Mouse (Mus musculus): ENCODE measurements around the gene Evc2. TPM values are rescaled to one million over a fixed set of nuclear protein-coding genes. Genes with fewer than 3 reads are reported as not detected.

Gene Evc2
- polyA plus RNA-seq, 1 experiment from 2014 or later = 5.0 TPM

DNA sequence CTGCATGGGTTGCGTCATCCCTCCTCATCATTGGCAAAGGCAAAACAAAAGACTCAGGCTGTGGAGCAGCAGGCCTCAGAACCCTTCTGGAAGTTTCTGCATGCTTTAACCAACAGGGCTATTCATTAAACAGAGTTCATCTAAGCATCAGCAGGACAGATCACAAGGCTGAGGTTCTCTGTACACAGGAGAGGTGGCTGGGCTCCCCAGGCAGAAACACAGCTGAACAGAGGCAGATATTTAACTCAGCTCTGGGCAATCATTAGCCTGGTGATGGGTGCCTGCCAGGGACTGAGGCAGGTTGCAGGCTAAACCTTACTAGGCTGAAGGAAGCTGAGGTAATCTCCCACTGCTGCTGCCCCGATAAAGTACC lies 7.2 kb upstream of the Evc2 start:
- Histone ChIP-seq H3K4me2 (no peak overlapping the region), H3K4me1 (replicated peaks) (peaks cover 2% of the 10 kb centered on the region), H3K27me3 (no peaks in the 10 kb centered on the region), H3K36me3 (no peaks in the 10 kb centered on the region), H3K27ac (replicated peaks) (no peak overlapping the region), H3K9ac (no peak overlapping the region), H3K4me3 (no peak overlapping the region), H3K9me3 (no peaks in the 10 kb centered on the region)
- no peak for ATAC-seq (ENCODE audit: low FRiP score, low read depth)
- WGBS = 94% methylated on average over 2 of the region's 2 CpGs

DNA sequence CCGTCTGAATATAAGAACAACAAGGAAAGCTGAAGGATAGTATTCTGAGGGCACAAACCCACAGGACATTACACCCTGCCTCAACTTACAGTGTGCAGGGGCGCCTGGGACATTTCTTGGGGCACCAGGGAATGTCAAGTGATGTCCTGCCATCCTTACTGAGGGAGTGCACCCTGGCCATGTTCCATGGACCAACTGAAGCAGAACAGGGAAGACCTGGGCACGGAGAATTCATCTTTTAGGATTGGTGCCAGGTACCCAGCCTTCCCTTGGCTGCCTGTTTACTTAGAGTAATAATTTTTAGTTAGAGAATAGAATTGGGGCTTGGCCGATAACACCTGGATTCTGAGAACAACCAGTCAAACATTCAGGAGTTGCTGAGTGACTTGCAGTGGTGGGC lies 6.2 kb upstream of the Evc2 start:
- WGBS = 82% methylated on average over 4 of the region's 4 CpGs
- Histone ChIP-seq H3K4me1 (replicated peaks) (peaks cover 11% of the 10 kb centered on the region), H3K4me3 (no peak overlapping the region), H3K9me3 (no peaks in the 10 kb centered on the region), H3K36me3 (no peaks in the 10 kb centered on the region), H3K9ac (no peak overlapping the region), H3K27ac (replicated peaks) (no peak overlapping the region), H3K27me3 (no peaks in the 10 kb centered on the region), H3K4me2 (no peak overlapping the region)
- no peak for ATAC-seq (ENCODE audit: low FRiP score, low read depth)

DNA sequence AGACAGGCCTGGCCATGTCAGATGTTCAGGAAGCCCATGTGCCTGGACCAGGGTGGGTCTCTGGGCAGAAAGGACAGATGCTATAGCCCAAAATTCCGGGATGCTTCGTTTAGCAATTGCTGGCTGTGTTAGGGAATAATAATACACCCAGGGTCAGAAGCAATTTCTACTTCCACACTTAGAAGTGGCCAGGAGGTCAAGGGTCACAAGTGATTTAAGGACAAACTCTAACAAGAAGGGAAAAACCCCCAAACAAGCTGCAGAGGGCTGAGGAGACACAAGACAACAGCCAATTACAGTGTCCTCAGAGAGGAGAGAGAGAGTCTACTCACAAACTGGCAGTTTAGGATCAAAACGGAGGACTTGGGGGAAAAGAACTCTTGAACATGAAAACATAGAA lies 3.2 kb upstream of the Evc2 start:
- no peak overlapping the region for H3K9ac ChIP-seq
- peaks cover 34% of the 10 kb centered on the region for H3K4me1 ChIP-seq (replicated peaks)
- H3K4me2 ChIP-seq = no peak overlapping the region
- no peak overlapping the region for H3K4me3 ChIP-seq
- no peaks in the 10 kb centered on the region for H3K9me3 ChIP-seq
- no peaks in the 10 kb centered on the region for H3K36me3 ChIP-seq
- ATAC-seq (ENCODE audit: low FRiP score, low read depth) = no peak
- 65% methylated on average over 3 of the region's 3 CpGs for WGBS
- no peak overlapping the region for H3K27ac ChIP-seq (replicated peaks)
- 0 out of 2 replicates have a peak, but pooled peaks cover 7% of the 10 kb centered on the region for H3K27me3 ChIP-seq

DNA sequence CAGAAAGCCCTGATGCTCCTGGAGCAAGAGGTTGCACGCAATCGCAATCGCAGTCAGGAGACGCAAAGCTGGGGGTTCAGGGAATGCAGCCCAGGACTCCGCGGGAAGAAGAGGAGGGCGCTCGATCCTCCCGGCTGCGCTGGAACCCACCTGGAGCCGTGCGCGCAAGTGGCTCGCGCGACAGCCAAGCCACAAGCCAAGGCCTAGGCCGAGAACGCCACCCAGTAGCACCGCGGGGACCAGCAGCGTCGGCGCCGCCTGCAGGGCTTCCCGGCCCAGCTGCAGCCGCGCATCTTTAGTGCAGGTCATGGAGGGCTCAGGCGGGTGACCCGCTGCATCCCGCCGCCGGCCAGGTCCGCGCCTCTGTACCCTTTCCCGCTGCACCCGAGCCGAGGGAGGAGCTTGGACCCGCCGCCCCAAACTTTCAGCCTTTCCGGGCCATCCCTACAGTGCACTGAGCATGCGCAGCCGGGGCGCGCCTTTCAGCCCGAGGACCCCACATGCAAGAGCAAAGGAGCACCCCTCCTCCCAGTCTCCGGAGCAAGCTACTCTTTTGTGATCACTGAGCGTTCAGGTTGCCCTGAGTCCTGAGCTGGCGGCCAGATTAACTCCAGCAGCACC lies 1.7 kb upstream of the Evc2 start, which contains the start of gene Evc:
Gene Evc, minus strand, starts transcription at position 410 of the 621 bp plus-strand sequence.
- Histone ChIP-seq H3K27me3 (0 out of 2 replicates have a peak, but pooled peaks cover 7% of the 10 kb centered on the region), H3K9ac (peak within 1 kb of the TSS; percentile 56), H3K36me3 (no peaks in the 10 kb centered on the region), H3K27ac (replicated peaks) (no peak within 1 kb of the TSS), H3K9me3 (no peaks in the 10 kb centered on the region), H3K4me2 (peak within 1 kb of the TSS; percentile 100), H3K4me1 (replicated peaks) (peaks cover 34% of the 10 kb centered on the region), H3K4me3 (peak within 1 kb of the TSS; percentile 65)
- under 1% methylated on average over 48 of the region's 48 CpGs for WGBS
- ATAC-seq (ENCODE audit: low FRiP score, low read depth) = peak; percentile 64

DNA sequence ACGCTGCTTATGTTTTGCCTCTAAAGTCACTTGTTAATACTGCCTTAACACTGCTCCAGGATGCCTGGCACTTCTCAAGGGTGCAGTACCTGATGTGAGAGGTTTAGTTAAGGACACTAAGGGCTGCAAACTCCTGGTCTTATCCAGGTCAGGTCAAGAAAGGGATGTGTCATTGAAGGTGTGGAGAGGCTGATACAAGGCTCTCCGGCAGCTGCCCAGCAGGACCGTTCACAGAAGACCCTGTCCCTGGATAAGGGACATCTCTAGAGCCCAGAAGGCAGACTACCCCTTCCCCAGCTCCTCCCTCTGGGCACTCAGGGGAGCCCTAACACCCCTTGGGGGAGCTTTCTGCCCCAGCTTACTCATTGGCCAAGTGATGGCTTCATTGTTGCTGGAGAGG lies 603 bp upstream of the Evc2 start:
- Histone ChIP-seq H3K9ac (no peak overlapping the region), H3K36me3 (no peaks in the 10 kb centered on the region), H3K9me3 (no peaks in the 10 kb centered on the region), H3K4me1 (replicated peaks) (peaks cover 34% of the 10 kb centered on the region), H3K27me3 (0 out of 2 replicates have a peak, but pooled peaks cover 7% of the 10 kb centered on the region), H3K4me3 (peak overlapping the region; percentile 48), H3K4me2 (peak overlapping the region; percentile 100), H3K27ac (replicated peaks) (no peak overlapping the region)
- WGBS = 67% methylated on average over 3 of the region's 3 CpGs
- ATAC-seq (ENCODE audit: low FRiP score, low read depth) = peak; percentile 7; the same call in 1 of the 2 replicates

DNA sequence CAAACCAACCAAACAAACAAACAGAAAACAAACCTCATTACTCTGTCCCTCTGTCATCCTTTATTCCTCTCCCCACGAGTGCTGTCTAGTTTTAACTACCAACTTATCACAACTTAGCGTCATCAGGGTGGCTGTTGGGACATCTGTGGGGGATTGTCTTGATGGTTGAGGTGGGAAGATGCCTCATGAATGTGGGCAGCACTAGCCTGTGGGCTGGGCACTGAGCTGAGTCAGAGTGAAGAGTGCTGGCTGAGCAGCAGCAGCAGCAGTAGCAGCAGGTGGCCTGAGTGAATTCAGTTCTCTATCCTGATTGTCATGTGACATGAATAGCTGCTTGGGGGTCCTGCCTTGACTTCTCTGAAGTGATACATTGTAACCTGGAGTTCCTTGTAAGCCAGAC lies 5.7 kb downstream of the Evc2 start:
- H3K9ac ChIP-seq = no peak overlapping the region
- no peaks in the 10 kb centered on the region for H3K27me3 ChIP-seq
- H3K9me3 ChIP-seq = no peaks in the 10 kb centered on the region
- H3K36me3 ChIP-seq = no peaks in the 10 kb centered on the region
- no peak overlapping the region for H3K4me3 ChIP-seq
- no peak for ATAC-seq (ENCODE audit: low FRiP score, low read depth)
- H3K4me2 ChIP-seq = no peak overlapping the region
- 93% methylated on average over 2 of the region's 2 CpGs for WGBS
- H3K27ac ChIP-seq (replicated peaks) = no peak overlapping the region
- 0 out of 2 replicates have a peak, but pooled peaks cover 4% of the 10 kb centered on the region for H3K4me1 ChIP-seq (replicated peaks)

DNA sequence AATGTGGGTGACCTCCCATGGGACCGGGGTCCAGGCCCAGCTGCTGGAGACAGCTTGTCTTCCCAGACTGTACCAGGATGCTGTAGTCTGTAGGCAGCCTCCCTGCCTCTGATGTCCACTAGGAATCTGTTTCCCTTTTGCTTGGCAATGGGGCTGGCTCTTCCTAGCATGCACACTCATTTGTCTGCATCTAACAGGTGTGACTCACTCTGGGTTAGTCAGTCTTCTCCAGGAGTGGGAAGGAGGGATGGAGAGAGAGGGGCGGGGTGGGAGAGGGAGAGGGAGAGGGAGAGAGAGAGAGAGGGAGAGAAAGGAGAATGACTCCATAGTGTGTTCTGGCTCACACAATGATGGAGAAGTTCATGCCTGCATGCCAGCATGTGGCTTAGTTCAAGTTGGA lies 13.5 kb downstream of the Evc2 start:
- H3K4me2 ChIP-seq = no peak overlapping the region
- no peaks in the 10 kb centered on the region for H3K27me3 ChIP-seq
- H3K9me3 ChIP-seq = no peaks in the 10 kb centered on the region
- H3K4me1 ChIP-seq (replicated peaks) = no peaks in the 10 kb centered on the region
- no peaks in the 10 kb centered on the region for H3K36me3 ChIP-seq
- H3K4me3 ChIP-seq = no peak overlapping the region
- H3K27ac ChIP-seq (replicated peaks) = no peak overlapping the region
- ATAC-seq (ENCODE audit: low FRiP score, low read depth) = no peak
- 94% methylated on average over 2 of the region's 2 CpGs for WGBS
- no peak overlapping the region for H3K9ac ChIP-seq

DNA sequence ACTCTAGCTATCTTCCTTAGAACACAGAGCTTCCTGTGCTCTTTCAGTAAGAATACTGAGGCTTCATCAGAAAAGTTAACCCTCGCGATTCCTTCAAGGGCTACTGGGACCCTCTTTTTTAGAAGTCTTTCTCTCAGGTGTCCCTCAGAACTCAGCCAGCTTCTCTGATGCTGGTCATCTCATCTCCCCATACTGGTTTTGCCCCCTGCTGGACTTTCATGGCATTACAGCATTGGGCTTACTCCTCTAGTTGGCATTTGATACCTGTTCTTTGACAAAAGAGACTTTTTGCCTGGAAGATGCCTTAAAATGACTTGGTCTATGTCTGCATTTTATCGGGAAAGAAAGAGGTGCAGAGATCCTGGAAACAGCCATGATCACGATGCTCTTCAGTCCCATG lies 16.1 kb downstream of the Evc2 start:
- no peak overlapping the region for H3K9ac ChIP-seq
- H3K27me3 ChIP-seq = no peaks in the 10 kb centered on the region
- no peaks in the 10 kb centered on the region for H3K4me1 ChIP-seq (replicated peaks)
- no peaks in the 10 kb centered on the region for H3K36me3 ChIP-seq
- H3K4me3 ChIP-seq = no peak overlapping the region
- H3K27ac ChIP-seq (replicated peaks) = no peak overlapping the region
- H3K4me2 ChIP-seq = no peak overlapping the region
- no peak for ATAC-seq (ENCODE audit: low FRiP score, low read depth)
- WGBS = 85% methylated on average over 4 of the region's 4 CpGs
- H3K9me3 ChIP-seq = no peaks in the 10 kb centered on the region

DNA sequence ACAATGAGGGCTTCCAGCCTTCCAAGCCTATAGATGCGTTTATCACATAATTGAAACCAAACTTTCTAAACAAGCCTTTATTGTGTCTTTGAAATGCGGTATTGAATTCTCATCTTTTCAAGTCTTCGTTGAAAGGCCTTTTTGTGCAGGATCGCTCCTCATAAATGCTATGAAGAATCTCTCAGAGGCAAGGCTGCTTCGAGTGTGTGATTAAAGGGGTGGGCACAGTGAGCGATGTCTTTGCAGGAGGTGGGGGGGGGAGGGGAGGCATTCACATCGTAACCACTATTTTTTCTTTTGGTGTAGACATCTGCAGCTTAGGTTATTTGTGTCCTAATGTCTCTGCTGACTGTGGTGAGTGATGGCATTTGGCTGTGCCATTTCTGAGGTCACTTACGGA lies 17.7 kb downstream of the Evc2 start:
- Histone ChIP-seq H3K4me2 (no peak overlapping the region), H3K36me3 (no peaks in the 10 kb centered on the region), H3K4me3 (no peak overlapping the region), H3K27me3 (no peaks in the 10 kb centered on the region), H3K9ac (no peak overlapping the region), H3K9me3 (no peaks in the 10 kb centered on the region), H3K27ac (replicated peaks) (no peak overlapping the region), H3K4me1 (replicated peaks) (no peaks in the 10 kb centered on the region)
- no peak for ATAC-seq (ENCODE audit: low FRiP score, low read depth)
- WGBS = 56% methylated on average over 8 of the region's 8 CpGs

DNA sequence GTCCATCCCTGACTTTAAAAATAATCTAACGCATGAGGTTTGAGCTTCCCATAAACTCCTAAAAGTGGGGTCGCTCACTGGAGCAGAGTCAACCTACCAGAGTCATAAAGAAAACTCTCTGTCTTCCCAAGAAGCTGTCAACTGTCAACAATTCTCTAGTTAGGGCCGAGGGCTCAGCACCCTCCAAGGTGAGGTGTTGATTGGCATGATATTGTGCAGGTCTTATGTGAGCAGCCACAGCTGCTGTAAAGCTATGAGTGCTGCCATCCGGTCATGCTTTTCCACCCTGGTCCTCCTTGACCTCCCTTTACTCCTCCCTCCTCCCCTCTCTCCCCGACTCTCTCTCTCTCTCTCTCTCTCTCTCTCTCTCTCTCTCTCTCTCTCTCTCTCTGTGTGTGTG lies 24.3 kb downstream of the Evc2 start:
- no peak overlapping the region for H3K9ac ChIP-seq
- ATAC-seq (ENCODE audit: low FRiP score, low read depth) = no peak
- no peak overlapping the region for H3K4me3 ChIP-seq
- H3K4me1 ChIP-seq (replicated peaks) = peaks cover 12% of the 10 kb centered on the region
- no peaks in the 10 kb centered on the region for H3K27me3 ChIP-seq
- H3K36me3 ChIP-seq = no peaks in the 10 kb centered on the region
- 88% methylated on average over 5 of the region's 5 CpGs for WGBS
- H3K4me2 ChIP-seq = no peak overlapping the region
- H3K27ac ChIP-seq (replicated peaks) = no peak overlapping the region
- no peaks in the 10 kb centered on the region for H3K9me3 ChIP-seq

DNA sequence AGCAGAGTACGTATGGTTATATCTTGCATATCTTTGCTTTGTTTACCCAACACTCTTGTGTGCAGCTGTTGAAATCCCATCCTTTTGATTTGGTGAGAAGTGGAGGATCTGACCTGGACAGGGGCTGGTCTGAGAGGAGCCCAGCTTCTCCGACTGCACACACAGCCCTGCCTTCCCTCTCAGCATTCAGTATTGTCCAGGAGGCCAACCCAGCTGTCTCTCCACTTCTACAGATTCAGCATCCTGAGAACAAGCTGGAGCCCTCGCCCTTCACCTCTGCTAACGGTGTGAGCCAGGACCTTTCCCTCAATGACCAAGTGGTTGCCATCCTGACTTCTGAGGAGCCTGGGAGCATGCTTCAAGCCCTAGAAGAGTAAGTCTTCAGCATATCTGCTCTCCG lies 25.0 kb downstream of the Evc2 start:
- Histone ChIP-seq H3K4me2 (no peak overlapping the region), H3K4me1 (replicated peaks) (peaks cover 12% of the 10 kb centered on the region), H3K36me3 (no peaks in the 10 kb centered on the region), H3K27ac (replicated peaks) (no peak overlapping the region), H3K27me3 (no peaks in the 10 kb centered on the region), H3K9ac (no peak overlapping the region), H3K4me3 (no peak overlapping the region), H3K9me3 (no peaks in the 10 kb centered on the region)
- WGBS = 89% methylated on average over 5 of the region's 5 CpGs
- no peak for ATAC-seq (ENCODE audit: low FRiP score, low read depth)

DNA sequence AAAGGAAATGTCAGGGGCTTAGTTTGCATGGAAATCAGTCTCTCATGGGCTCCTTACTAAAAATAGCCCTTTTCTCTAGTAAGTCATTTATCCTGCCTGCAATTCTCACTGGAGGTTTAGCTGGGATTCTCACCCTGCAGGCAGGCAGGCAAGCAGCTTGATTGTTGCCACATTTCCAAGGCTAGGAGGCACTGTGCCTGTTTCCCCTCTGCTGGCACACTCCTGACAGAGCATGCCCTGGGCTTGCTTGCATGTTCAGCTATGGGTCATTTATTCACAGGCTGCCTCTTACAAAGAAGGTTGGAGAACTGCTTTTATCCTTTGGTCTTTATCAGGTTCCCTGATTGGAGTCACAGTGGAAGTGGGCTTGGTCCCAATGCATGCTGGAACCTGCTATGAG lies 27.5 kb downstream of the Evc2 start:
- Histone ChIP-seq H3K4me3 (no peak overlapping the region), H3K9me3 (no peaks in the 10 kb centered on the region), H3K4me2 (no peak overlapping the region), H3K4me1 (replicated peaks) (peaks cover 12% of the 10 kb centered on the region), H3K9ac (no peak overlapping the region), H3K27ac (replicated peaks) (peak overlapping the region; percentile 64), H3K36me3 (no peaks in the 10 kb centered on the region), H3K27me3 (no peaks in the 10 kb centered on the region)
- ATAC-seq (ENCODE audit: low FRiP score, low read depth) = 0 out of 2 replicates have a peak, but pooled peaks have one; percentile 64

DNA sequence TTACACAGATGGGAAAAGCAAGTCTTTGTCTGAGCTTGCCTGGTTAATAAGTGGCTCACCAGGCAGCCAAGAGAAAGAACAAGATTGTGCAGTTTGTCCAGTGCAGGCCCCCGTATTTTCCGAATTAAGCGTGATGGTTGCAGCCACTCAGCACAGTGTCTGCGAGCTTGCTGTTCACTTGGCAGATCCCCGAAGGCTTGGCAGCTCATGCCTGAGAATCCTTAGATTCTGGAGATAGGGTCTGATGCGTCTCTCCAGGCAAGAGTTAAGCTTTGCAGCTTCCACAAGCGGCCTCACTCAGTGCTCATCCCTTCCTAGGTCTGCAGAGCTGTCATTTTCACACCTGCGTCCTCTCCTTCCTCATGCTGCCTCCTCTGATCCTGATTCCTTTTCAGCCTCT lies 30.5 kb downstream of the Evc2 start:
- H3K9ac ChIP-seq = no peak overlapping the region
- no peak for ATAC-seq (ENCODE audit: low FRiP score, low read depth)
- H3K27me3 ChIP-seq = no peaks in the 10 kb centered on the region
- H3K4me1 ChIP-seq (replicated peaks) = peaks cover 12% of the 10 kb centered on the region
- H3K4me3 ChIP-seq = no peak overlapping the region
- 88% methylated on average over 8 of the region's 8 CpGs for WGBS
- no peaks in the 10 kb centered on the region for H3K9me3 ChIP-seq
- no peak overlapping the region for H3K4me2 ChIP-seq
- H3K27ac ChIP-seq (replicated peaks) = no peak overlapping the region
- no peaks in the 10 kb centered on the region for H3K36me3 ChIP-seq
